Mouse (Mus musculus) R1 (cell line): ENCODE results near the gene Dnah5.

Experiments
- DNase-seq: peaks from one replicate; pipeline ENCODE4 v3.0.0-alpha.2; 2018; ENCODE audit warnings: low read depth, low spot score

Dnah5 gene

DNA sequence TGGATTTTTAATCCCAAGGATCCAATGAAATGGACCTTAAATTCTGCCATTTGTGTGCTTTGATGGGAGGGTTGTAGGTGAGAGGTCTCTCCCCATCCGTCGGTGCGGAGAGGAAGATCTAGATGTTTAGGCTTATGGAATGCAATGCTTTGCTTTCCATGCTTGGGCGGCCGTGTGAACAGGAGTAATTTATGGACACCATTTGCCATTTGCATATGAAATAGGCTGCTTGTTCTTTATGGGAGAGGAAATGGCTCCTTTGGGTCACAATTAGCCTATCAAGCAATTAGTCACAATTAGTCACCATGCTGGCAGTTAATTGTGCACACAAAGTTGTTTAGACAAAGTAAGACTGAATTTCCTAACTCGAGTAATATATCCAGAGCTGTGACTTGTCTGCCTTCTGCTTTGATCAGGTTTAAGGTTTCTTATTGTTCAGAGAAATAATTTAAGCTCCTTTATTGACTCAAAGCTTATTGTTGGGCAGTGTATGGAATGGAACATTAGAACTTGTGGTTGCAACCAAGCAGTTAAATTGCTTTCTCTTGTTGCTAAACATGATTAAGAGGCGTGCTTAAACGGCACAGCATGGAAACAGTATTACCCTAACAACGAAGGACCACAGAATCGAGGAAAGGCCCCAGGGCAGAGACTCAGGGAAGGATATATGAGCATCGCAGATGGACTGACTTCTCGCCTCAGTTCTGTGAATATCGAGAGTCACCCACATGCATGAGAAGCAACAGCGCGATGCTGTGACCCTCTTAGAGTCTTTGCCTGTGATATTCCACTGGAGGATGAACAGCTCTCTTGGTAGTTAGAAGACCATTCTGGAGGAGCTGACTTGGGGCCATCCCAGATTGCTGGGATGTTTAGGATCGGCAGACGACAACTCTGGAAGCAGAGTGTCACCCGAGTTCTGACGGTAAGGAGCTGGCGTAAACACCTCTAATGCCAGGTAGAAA lies at the start of gene Dnah5:
Dnah5 (plus strand) TSS at position 642 of the 965 bp plus-strand sequence.
- DNase-seq = no peak

DNA sequence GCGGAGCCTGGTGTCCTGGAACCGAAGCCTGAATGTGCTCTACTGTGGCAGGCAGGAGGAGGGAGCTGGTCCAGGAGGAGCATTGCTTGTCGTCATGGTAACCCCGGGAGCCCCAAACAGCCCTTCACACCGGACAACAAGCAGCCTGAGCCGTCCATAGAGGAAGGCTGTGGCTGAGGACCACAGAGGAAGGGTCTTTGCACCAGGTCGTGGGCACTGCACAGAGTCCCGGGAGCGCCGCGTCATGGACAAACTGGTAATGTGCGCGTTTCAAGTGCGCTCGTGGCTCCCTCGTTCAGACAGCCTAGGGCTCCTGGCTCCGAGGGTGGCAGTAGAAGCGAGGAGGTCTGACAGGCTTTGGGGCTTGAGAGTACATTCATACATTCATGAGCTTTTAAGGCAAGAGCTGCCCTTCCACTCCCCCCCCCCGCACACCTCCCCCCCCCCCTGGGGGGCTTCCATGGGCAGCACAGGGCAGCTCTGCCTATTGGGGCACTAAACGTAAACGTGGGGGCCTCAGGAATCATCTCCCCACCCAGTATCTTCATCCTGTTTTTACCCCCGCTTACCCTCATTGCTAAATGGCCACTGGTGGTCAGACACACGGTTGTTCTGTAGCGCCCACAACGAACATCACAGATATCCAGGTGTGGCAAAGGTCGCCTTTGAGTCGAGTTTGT lies 48.6 kb upstream of the Dnah5 start:
- DNase-seq = peak; percentile 74

DNA sequence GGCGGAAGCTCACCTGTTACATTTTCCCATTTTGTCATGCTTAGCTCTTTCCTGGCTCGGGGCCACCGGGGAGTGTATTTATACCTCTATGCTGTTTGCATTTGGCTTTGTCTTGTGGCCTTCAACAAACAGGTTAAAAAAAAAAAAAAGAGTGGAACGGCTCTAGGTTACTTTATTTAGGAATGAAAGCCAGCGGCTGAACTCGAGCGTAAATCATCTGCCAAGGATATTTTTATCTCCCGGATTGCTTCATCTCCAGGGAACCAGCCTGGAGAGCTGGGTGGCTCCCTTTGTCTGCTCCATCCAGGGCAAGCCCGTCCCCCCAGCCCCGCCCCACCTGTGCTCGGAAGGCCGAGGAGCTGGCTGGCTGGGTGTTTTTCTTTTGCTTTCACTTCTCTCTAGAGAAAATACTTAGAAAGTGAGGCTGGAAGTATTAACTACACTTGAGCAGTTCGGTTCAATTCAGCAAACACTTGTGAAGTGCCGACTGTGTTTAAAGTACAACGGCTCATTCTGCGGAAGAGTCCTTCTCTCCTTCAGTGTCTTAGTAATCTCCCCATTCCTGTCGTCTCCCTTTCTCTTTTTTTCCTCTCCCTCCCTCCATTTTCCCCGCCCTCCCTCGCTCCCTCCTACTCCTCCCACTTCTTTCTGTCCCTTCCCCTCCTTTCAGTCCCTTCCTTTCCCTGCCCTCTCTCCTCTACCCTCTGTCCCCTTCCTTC lies 44.6 kb upstream of the Dnah5 start:
- DNase-seq = peak; percentile 33

DNA sequence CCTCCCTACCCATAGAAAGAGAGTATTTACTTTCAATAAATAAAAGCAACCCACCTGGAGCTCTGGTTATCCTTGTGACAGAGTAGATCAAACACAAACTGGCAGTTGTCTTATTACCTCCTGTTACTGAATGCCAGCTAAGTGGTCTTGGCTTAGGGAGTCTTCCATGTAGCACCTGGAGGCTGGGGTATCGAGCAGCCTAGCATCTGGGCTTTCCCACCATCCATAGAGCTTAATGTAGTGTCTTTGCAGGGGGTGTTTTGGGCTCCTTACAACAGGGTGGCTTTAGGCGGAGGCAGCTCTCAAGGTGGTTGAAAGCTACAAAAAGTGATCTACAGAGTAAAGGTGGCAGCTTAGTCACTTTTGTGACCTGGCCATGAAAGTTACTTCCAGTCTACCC lies 41.3 kb upstream of the Dnah5 start:
- no peak for DNase-seq

DNA sequence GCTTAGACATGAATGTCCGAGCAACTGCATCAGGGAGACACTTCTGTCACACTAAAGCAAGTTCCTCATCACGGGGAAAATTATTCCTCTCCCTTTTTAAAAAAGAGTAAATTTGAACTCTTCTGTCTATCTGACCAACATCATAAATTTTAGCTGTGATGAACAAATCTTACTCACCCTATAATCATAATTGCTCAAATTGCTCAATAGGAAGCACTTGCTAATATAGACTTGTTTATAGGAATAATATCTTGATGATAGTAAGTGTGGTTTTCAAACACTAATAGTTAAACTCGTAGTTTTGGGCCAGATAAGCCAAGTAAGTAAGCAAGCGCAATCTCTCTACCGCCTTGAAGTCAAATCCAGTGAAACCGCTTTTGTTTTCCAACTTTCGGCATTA lies 38.3 kb upstream of the Dnah5 start:
- no peak for DNase-seq

DNA sequence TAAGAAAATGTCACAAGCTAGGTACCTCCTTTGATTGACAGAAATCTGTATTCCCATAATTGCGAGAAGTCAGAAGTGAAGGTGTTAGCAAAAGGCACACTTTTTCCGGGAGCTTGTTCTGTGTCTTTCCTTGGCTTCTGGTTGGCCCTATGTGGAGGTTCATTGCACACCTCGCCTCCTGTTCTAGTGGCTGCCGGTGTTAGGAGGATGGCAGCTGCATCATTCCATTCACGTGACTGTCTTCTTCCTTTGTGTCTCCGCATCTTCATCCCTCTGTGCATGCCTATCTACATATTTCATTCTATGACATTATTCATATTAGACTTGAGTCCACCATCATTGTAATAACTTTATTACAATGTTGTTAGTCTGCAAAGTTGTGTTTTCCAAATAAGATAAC lies 37.5 kb upstream of the Dnah5 start:
- DNase-seq = no peak

DNA sequence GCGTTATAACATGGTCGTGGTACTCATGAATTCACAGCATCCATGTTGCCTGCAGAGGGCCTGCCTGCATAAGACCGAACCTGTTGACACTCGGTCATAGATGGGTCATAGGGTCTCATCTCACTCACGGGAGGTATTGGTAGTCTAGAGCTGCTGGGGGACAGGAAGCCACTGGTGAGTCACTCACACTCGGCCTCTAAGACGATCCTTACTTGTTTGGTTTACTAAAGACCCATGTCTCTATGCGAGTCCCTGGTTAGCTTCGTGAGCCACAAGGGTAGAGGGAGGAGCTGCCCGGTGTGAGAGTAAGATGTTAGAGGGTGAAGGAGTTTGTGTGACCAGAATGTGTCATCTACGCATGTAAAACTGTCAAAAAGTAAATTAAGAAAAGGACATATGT lies 24.6 kb upstream of the Dnah5 start:
- DNase-seq = no peak

DNA sequence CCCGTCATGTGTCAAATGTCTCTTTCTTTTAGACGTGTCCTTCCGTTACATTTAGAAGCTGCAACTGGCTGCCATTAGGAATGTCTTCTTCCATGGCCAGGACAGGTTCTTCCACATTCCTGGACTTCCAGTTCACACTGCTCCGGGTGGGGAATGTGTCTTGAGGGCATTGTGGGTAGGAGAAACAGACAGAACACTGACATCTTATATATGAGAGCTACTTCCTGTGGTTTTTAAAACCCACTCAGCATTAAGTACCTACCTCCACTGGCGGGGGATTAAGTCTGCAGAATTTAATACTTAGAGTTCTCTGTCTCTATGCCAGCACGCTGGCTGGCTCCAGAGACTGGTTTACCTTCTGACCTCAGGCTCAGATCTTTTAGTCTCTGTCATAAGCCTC lies 24.0 kb upstream of the Dnah5 start:
- DNase-seq = peak; percentile 37

DNA sequence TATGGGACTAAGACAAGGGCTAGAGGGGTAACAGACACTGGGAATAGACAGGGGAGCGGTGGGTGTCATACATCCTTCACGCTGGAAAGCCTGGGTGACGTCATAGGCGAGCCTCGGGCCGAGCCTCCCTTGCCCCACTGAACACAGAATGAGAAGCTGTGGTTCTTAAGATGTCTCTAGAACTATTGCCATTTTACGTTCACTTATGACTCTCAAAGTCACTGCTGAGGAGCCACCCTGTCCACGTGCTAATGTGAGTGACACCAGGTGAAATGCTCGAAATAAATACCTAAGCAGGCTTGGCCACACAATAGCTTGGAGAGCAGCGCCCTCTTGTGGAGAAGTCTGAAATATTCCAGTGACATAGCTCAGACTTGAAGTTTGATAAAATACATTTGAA lies 21.7 kb upstream of the Dnah5 start:
- DNase-seq = peak; percentile 73

DNA sequence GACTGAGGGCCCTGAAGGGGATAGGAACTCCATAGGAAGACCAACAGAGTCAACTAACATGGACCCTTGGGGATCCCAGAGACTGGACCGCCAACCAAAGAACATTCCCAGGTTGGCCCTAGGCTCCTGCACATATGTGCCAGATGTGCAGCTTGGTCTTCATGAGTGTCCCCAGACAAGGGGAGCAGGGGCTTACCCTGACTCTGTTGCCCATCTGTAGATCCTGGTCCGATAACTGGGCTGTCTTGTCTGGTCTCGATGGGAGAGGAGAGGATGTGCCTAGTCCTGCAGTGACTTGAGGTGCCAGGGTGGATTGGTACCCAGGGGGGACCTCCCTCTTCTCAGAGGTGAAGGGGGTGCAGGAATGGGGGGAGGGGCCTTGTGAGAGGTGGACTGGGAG lies 21.0 kb upstream of the Dnah5 start:
- DNase-seq = no peak

DNA sequence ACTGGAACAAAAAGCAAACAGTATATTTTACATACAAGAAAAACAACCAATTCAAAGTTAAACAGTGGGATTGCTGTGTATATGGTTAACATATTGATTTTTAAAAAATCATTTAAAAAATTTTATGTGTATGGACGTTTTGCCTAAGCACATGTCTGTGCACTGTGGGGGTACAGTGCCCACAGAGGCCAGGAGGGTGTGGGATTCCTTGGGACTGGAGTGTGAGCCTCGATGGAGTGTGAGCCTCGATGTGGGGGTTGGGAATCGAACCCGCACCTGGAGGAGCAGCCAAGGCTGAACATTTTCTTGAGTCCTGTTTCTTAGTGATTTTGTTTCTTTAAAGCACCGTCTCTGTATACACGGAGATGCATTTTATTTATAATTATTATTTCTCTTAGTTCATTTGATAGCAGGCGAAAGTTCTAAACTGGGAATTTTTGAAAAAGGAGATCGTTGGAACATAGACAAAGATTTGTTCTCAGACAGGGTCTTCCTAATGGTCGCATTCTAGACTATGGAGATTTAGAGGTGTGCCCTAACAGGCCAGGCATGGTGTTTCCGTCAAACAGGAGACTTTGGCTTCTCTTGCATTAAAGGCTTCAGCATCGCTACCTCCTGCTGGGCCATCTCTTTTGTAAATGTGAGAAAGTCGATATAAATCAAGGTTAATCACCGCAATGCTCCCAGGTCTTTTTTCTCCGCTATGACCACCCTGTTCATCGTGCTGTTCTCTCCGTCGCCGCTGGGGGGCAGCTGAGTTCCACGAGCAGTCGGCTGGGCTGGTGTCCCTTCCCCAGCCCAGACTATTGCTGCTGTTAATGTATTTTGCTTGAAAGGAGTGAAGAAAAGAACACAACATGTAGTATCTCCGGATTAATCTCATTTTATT lies 15.8 kb upstream of the Dnah5 start:
- peak; percentile 73 for DNase-seq

DNA sequence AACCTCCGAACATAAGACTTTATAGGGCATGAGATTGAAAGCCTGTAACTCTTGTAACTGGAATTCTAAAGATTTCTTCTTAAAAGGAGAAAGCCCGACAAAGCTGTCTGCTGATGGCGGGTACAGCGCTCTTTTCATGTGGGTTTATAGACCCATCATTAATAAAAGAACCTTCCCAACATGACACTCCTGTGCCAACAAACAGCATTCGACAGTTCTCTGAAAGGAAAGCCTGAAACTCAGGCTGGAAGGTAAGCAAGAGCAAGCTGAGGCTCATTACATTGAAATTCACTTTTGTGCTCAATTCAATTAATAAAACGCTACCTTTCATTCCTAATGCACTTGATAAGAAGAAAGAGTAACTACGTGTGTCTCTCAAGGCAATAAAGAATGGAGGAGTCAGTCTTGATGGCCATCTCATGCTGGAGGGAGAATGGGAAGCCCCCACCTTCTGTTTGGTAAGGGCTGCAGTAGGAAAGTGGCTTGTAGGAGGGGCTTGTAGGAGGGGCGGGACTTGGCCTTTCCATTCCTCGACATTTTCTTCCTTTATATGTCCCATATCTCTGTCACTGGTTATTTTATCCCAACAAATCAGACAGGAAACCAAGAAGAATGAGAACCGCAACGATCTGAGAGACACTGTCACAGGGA lies 15.1 kb upstream of the Dnah5 start:
- DNase-seq = no peak

DNA sequence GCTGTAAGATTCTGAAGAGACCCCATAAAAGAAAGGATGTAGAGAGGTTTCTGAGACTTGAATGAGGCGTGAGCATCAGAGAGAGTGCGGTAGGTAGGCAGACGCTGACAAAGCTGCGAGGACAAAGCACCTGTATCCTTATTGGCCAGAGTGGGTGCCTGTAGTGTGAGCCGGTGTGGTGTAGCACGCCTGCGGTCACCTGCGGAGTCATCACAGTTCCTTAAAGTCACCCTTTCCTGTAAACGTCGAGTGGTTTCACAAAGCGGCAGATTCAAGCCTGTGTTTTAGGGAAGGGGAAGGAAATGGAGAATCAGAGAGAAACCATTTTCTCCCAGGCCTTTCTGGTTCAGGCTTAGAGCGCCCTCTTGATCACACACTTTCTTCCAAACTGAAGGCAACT lies 13.9 kb upstream of the Dnah5 start:
- peak; percentile 31 for DNase-seq

DNA sequence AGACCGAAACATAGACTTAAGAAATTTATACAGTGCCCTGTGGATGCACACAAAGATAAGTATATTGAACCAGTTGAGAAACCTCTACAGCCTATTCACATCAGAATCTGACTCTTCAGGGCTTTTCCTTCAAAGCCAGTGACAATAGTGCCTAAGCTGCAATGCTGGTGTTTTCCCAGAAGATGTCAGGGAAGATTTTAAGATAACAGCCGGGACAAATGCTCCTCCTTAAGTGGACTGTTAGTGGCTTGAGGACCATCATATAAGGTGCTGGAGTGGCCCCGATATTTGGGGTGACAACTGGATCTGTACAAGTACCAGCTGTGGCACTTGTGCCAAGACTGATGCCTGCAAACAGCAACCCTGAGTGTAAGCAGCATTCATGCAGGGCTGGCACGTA lies 4.9 kb upstream of the Dnah5 start:
- DNase-seq = no peak

DNA sequence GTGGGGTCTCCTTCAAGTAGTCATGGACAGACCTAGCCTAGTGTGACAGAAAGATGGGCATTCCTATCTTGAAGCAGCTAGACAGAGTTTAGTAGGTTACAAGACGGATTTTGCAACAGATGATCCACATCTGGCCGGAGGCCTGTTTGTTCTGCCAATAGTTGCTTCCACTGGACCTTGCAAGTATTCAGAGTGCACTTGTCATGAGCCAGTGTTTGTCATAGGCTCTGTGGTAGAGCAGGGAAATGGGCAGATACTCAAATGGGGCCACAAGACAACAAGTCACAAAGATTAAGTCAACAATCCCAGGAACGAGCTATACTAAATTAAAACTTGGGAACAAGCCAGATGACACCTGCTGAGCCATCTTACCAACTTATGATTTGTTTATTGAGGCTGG lies 1.1 kb downstream of the Dnah5 start:
- DNase-seq = no peak

DNA sequence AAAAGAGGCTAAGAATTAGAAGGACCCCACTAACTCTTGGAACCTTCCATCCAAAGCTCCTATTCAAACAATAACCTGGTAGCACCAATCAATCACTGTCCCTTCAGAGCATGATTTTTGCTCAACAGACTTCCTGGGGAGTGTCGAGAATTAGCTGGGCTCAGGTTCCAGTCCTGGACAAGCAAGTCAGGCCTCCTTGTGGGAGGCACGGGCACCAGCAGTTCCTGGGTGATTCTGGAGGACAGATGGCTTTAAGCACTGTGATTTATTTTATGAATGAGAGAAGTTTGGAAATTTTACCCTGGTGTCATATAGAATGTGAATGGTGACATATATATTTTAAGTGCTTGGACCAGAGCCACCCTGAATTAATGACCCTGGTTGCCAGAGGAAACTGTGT lies 4.0 kb downstream of the Dnah5 start:
- DNase-seq = no peak

DNA sequence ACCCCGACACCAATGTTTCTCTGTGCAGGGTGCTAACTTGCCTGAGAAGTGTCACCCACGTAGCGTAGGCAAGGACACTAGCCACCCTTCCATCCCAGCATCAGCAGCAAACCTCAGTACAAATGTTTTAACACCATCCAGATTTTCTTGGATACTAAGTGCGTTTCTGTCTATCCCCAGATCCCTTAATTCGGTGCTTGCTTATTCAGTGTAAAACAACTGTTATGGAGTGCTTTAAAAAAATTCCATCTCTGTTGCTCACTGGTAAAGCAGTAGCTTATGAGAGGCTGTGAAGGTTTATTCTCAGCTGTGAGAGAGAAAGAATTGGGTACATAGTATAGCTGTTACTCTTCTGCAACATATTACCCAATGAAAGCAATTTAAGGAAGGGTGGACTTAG lies 9.5 kb downstream of the Dnah5 start:
- no peak for DNase-seq

DNA sequence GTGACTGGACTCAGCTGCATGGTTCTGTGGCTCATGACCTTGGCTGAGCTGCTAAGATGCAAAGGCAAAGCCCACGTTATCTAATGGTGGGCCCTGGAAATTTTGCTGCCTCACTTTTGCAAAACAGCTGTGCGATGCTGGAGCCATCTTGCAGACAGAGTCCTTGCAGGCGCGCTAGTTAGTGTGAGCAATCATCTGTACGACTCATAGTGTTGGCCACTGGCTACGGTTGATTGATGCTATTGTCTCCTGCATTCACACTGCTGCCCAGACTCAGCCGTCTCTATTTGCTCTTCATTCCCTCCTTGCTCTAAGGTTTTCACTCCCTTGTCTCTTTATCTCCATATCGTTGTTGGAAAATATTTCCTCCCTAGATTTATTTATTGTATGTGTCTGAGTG lies 12.8 kb downstream of the Dnah5 start:
- no peak for DNase-seq

DNA sequence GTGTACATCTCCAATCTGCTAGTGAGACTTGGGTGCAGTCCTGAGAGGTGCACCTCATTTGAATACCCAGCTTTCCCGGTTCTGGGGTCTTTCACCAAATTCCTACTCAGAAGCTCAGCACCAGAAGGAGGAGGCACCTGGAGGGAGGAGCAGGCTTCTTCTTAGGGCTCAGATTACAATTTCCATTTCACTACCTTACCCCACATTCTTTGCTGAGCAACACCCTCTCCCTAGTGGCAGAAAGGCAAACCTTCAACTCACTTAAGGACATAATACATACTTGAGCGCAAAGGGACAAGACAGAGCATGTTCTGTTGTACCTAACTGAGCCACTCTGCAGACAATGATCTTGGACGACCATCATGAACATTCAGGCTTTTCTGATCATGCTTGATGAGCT lies 23.8 kb downstream of the Dnah5 start:
- peak; percentile 57 for DNase-seq

DNA sequence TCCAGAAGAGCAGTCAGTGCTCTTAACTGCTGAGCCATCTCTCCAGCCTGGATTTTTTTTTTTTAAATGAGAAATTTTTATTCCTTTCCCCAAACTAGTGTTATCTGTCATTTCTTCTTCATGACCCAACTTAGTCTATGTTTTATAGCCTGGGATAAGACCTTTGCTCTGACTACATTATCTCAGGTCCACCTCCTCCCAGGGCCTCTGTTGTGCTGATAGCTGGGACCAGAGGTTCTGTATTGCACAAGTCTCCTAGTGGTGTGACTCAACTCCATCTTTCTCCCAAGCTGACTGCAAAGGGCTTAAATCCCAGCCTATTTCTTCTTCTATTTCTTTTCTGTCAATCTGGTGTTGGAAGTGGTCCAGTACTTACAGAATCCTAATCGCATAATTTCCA lies 56.7 kb downstream of the Dnah5 start:
- DNase-seq = no peak

DNA sequence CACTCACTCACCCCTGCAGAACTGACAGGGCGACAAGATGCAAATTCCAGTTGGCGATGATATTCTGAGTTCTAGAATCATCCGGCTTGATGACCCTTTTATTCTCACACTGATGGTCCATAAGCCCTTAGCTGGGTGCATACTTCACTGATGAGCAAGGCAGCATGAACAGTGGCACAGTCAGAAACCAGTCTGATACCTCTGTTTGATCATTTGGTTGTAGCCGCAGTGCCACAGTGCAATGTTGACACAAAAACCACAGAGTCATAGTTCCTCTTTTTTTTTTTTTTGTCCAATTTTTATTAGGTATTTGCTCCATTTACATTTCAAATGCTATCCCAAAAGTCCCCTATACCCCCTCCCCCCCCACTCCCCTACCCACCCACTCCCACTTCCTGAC lies 95.9 kb downstream of the Dnah5 start:
- no peak for DNase-seq
